Mouse (Mus musculus) embryo, embryonic 9.5 days (tissue): ENCODE data around the gene Vmn2r48.
"Not testable (repeated sequence)": the region's sequence is repeated elsewhere in the genome, so short reads cannot be mapped to it uniquely, and the experiment has no call there.

Source experiments
- DNase-seq: peaks from one replicate; pipeline ENCODE4 v3.0.0-alpha.2; 2017; ENCODE audit errors: extremely low spot score

Vmn2r48 gene

DNA sequence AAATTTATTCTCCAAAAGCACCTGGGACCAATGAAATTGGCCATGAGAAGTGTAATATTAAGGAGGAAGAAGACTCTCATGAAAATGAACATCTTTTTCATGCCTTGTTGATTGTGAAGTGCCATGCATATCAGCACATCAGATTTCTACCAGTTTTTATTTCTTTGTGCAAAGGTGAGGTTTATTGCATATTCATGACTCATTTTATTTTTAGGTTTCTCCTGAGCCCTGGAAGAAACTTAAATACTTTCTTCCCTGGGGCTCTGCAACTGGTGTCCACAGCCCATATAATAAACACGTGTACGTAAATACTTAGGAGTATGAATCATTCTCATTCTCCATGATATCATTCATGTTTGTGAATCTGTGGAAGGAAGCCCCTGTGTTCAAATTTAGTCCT lies at the start of gene Vmn2r48:
Gene Vmn2r48, minus strand, starts transcription at position 101 of the 400 bp plus-strand sequence.
- not testable (repeated sequence) for DNase-seq

GRCm38 (mm10) chr7:9992157-9992556 lies 38.8 kb upstream of the Vmn2r48 start, which contains the start of gene Vmn2r49:
TSS of gene Vmn2r49 (minus strand) at chr7:9992257.
- DNase-seq, result not testable (repeated sequence)
